Mouse (Mus musculus): ENCODE measurements around the gene Bdkrb2. TPM values are rescaled to one million over a fixed set of nuclear protein-coding genes. Genes with fewer than 3 reads are reported as not detected.

Gene Bdkrb2
- total RNA-seq, 4 experiments from 2014 or later, result 0.68 to 1.3 (median 1.0) TPM

- DNase-seq (ENCODE audit: low spot score in 2 of 2), result no peak
Measured at GRCm38 (mm10) chr12:105590786-105591185, 27.8 kb downstream of the Bdkrb2 start.

GRCm38 (mm10) chr12:105592361-105592761, 29.3 kb downstream of the Bdkrb2 start:
- peak in 1 of 2 experiments; percentile 35 for DNase-seq (ENCODE audit: low spot score in 2 of 2)

- no peak for DNase-seq (ENCODE audit: low spot score in 2 of 2)
Measured at GRCm38 (mm10) chr12:105593471-105593870, 30.4 kb downstream of the Bdkrb2 start.

- no peak for DNase-seq (ENCODE audit: low spot score in 2 of 2)
Measured at GRCm38 (mm10) chr12:105597135-105597534, 34.1 kb downstream of the Bdkrb2 start.

- no peak for DNase-seq (ENCODE audit: low spot score in 2 of 2)
Measured at GRCm38 (mm10) chr12:105598503-105598902, 35.5 kb downstream of the Bdkrb2 start.

GRCm38 (mm10) chr12:105599098-105599497, 36.1 kb downstream of the Bdkrb2 start:
- DNase-seq (ENCODE audit: low spot score in 2 of 2), result no peak

GRCm38 (mm10) chr12:105601586-105601985, 38.6 kb downstream of the Bdkrb2 start:
- no peak for DNase-seq (ENCODE audit: low spot score in 2 of 2)

GRCm38 (mm10) chr12:105602581-105603210, 39.7 kb downstream of the Bdkrb2 start, which contains the start of gene Bdkrb1:
Gene Bdkrb1 (plus strand): TSS chr12:105603085.
- DNase-seq (ENCODE audit: low spot score in 2 of 2), result no peak

- no peak for DNase-seq (ENCODE audit: low spot score in 2 of 2)
Measured at GRCm38 (mm10) chr12:105603904-105604303, 40.9 kb downstream of the Bdkrb2 start.

- no peak for DNase-seq (ENCODE audit: low spot score in 2 of 2)
Measured at GRCm38 (mm10) chr12:105605212-105605611, 42.2 kb downstream of the Bdkrb2 start.

- no peak for DNase-seq (ENCODE audit: low spot score in 2 of 2)
Measured at GRCm38 (mm10) chr12:105606881-105607280, 43.9 kb downstream of the Bdkrb2 start.

GRCm38 (mm10) chr12:105611045-105611444, 48.0 kb downstream of the Bdkrb2 start:
- DNase-seq (ENCODE audit: low spot score in 2 of 2), result no peak

GRCm38 (mm10) chr12:105611748-105612147, 48.7 kb downstream of the Bdkrb2 start:
- DNase-seq (ENCODE audit: low spot score in 2 of 2), result peak; percentile 23 to 52

GRCm38 (mm10) chr12:105613559-105613958, 50.5 kb downstream of the Bdkrb2 start:
- DNase-seq (ENCODE audit: low spot score in 2 of 2), result no peak

- no peak for DNase-seq (ENCODE audit: low spot score in 2 of 2)
Measured at GRCm38 (mm10) chr12:105622048-105622447, 59.0 kb downstream of the Bdkrb2 start.

GRCm38 (mm10) chr12:105622981-105623539, 60.0 kb downstream of the Bdkrb2 start:
- no peak for DNase-seq (ENCODE audit: low spot score in 2 of 2)

- peak in 1 of 2 experiments; percentile 32 for DNase-seq (ENCODE audit: low spot score in 2 of 2)
Measured at GRCm38 (mm10) chr12:105625798-105626197, 62.8 kb downstream of the Bdkrb2 start.

GRCm38 (mm10) chr12:105634374-105635067, 71.5 kb downstream of the Bdkrb2 start:
- DNase-seq (ENCODE audit: low spot score in 2 of 2), result no peak

- no peak for DNase-seq (ENCODE audit: low spot score in 2 of 2)
Measured at GRCm38 (mm10) chr12:105636551-105636950, 73.5 kb downstream of the Bdkrb2 start.

GRCm38 (mm10) chr12:105637554-105637953, 74.5 kb downstream of the Bdkrb2 start:
- DNase-seq (ENCODE audit: low spot score in 2 of 2), result no peak

GRCm38 (mm10) chr12:105642770-105643321, 79.8 kb downstream of the Bdkrb2 start:
- no peak for DNase-seq (ENCODE audit: low spot score in 2 of 2)

Data from layer of hippocampus, adult 8-10 months (tissue).